Mouse (Mus musculus) embryonic facial prominence, embryonic 13.5 days (tissue): ENCODE data around the gene Mbd5. TPM values are rescaled to one million over a fixed set of nuclear protein-coding genes. Genes with fewer than 3 reads are reported as not detected.

Experiments used
- ATAC-seq: fragments of 200-750 bp; cut with Nextera tagmentation; 2 replicates; pipeline ENCODE4 v1.8.0; 2017; ENCODE audit warnings: low read depth; ENCODE audit not compliant: insufficient number of reproducible peaks, insufficient read depth, low FRiP score, low TSS enrichment
- H3K27ac ChIP-seq: fragments of 300-500 bp; sonication (generic); 2 replicates; pipeline ENCODE4 v1.5.1; 2015; ENCODE audit warnings: moderate library complexity, mild to moderate bottlenecking, inconsistent platforms
- H3K27me3 ChIP-seq: fragments of 300-500 bp; sonication (generic); 2 replicates; pipeline ENCODE4 v1.6.1; 2015; ENCODE audit warnings: mild to moderate bottlenecking, inconsistent platforms
- H3K36me3 ChIP-seq: fragments of 300-500 bp; sonication (generic); 2 replicates; pipeline ENCODE4 v1.6.1; 2015; ENCODE audit warnings: mild to moderate bottlenecking, inconsistent platforms
- H3K4me1 ChIP-seq: fragments of 300-500 bp; sonication (generic); 2 replicates; pipeline ENCODE4 v1.6.1; 2015; ENCODE audit warnings: inconsistent platforms
- H3K4me2 ChIP-seq: fragments of 300-500 bp; sonication (generic); 2 replicates; pipeline ENCODE4 v1.6.1; 2015; ENCODE audit warnings: moderate library complexity, mild to moderate bottlenecking, inconsistent platforms
- H3K4me3 ChIP-seq: fragments of 300-500 bp; sonication (generic); 2 replicates; pipeline ENCODE4 v1.5.1; 2015; ENCODE audit warnings: mild to moderate bottlenecking, inconsistent platforms
- H3K9ac ChIP-seq: fragments of 300-500 bp; sonication (generic); 2 replicates; pipeline ENCODE4 v1.6.1; 2015; ENCODE audit warnings: mild to moderate bottlenecking, inconsistent platforms
- H3K9me3 ChIP-seq: fragments of 300-500 bp; sonication (generic); 2 replicates; pipeline ENCODE4 v1.6.1; 2016; ENCODE audit warnings: inconsistent platforms
- WGBS: fragments of 180-500 bp; shearing (Covaris S2); methylation state at CpG from one replicate; pipeline ENCODE4 v1.1.7; 2015; ENCODE audit warnings: mixed read lengths; 5-methylcytosine and 5-hydroxymethylcytosine counted together
- polyA plus RNA-seq: library from polyadenylated mRNA; unstranded; fragments of >200 nt; fragmentation: Nextera tagmentation; extraction: Ambion mirVana; gene quantifications from 2 replicates; pipeline ENCODE4 v1.2.1, GENCODE M21; 2015

Gene Mbd5
- polyA plus RNA-seq, 1 experiment from 2014 or later: 33.0 TPM

- no peak overlapping the region for H3K27ac ChIP-seq
- no peak for ATAC-seq
- no peak overlapping the region for H3K4me2 ChIP-seq
- H3K9ac ChIP-seq: no peak overlapping the region
- no peaks in the 10 kb centered on the region for H3K9me3 ChIP-seq
- H3K27me3 ChIP-seq: no peaks in the 10 kb centered on the region
- no peaks in the 10 kb centered on the region for H3K36me3 ChIP-seq
- 39% methylated on average over 11 of the region's 11 CpGs for WGBS
- H3K4me1 ChIP-seq: no peaks in the 10 kb centered on the region
- no peak overlapping the region for H3K4me3 ChIP-seq
Observed at GRCm38 (mm10) chr2:49272295-49272967, 323.1 kb downstream of the Mbd5 start.

- no peak for ATAC-seq
- H3K4me1 ChIP-seq: peaks cover 3% of the 10 kb centered on the region; the same call in 1 of the 2 replicates
- H3K27me3 ChIP-seq: no peaks in the 10 kb centered on the region
- no peak overlapping the region for H3K4me3 ChIP-seq
- no peak overlapping the region for H3K4me2 ChIP-seq
- no peaks in the 10 kb centered on the region for H3K9me3 ChIP-seq
- WGBS: 92% methylated on average over 4 of the region's 4 CpGs
- H3K27ac ChIP-seq: no peak overlapping the region
- peaks cover 5% of the 10 kb centered on the region; the same call in 1 of the 2 replicates for H3K36me3 ChIP-seq
- H3K9ac ChIP-seq: no peak overlapping the region
Observed at GRCm38 (mm10) chr2:49276017-49276722, 326.9 kb downstream of the Mbd5 start.

- H3K4me3 ChIP-seq: no peak overlapping the region
- no peak for ATAC-seq
- peaks cover 5% of the 10 kb centered on the region; the same call in 1 of the 2 replicates for H3K36me3 ChIP-seq
- H3K4me1 ChIP-seq: peaks cover 3% of the 10 kb centered on the region; the same call in 1 of the 2 replicates
- H3K4me2 ChIP-seq: no peak overlapping the region
- H3K27me3 ChIP-seq: no peaks in the 10 kb centered on the region
- no peak overlapping the region for H3K27ac ChIP-seq
- no peak overlapping the region for H3K9ac ChIP-seq
- no peaks in the 10 kb centered on the region for H3K9me3 ChIP-seq
Observed at GRCm38 (mm10) chr2:49280496-49280895, 331.2 kb downstream of the Mbd5 start.

GRCm38 (mm10) chr2:49283583-49283982 is 334.3 kb downstream of the Mbd5 start:
- peaks cover 3% of the 10 kb centered on the region; the same call in 1 of the 2 replicates for H3K4me1 ChIP-seq
- H3K27me3 ChIP-seq: no peaks in the 10 kb centered on the region
- no peak for ATAC-seq
- no peak overlapping the region for H3K4me2 ChIP-seq
- H3K27ac ChIP-seq: no peak overlapping the region
- H3K36me3 ChIP-seq: peaks cover 4% of the 10 kb centered on the region; the same call in 1 of the 2 replicates
- H3K9ac ChIP-seq: no peak overlapping the region
- H3K9me3 ChIP-seq: no peaks in the 10 kb centered on the region
- no peak overlapping the region for H3K4me3 ChIP-seq

- Histone ChIP-seq H3K9me3 (no peaks in the 10 kb centered on the region), H3K4me3 (no peak overlapping the region), H3K4me2 (no peak overlapping the region), H3K27me3 (no peaks in the 10 kb centered on the region), H3K36me3 (peaks cover 5% of the 10 kb centered on the region; the same call in 1 of the 2 replicates), H3K4me1 (no peaks in the 10 kb centered on the region), H3K27ac (no peak overlapping the region), H3K9ac (no peak overlapping the region)
- 15% methylated on average over 1 of the region's 1 CpGs for WGBS
- no peak for ATAC-seq
Observed at GRCm38 (mm10) chr2:49286965-49287364, 337.7 kb downstream of the Mbd5 start.

GRCm38 (mm10) chr2:49291709-49292108 is 342.4 kb downstream of the Mbd5 start:
- H3K4me3 ChIP-seq: no peak overlapping the region
- H3K4me1 ChIP-seq: no peaks in the 10 kb centered on the region
- no peak overlapping the region for H3K9ac ChIP-seq
- no peaks in the 10 kb centered on the region for H3K27me3 ChIP-seq
- 84% methylated on average over 2 of the region's 2 CpGs for WGBS
- peaks cover 5% of the 10 kb centered on the region; the same call in 1 of the 2 replicates for H3K36me3 ChIP-seq
- H3K4me2 ChIP-seq: no peak overlapping the region
- ATAC-seq: no peak
- no peaks in the 10 kb centered on the region for H3K9me3 ChIP-seq
- H3K27ac ChIP-seq: no peak overlapping the region

- Histone ChIP-seq H3K4me1 (0 out of 2 replicates have a peak, but pooled peaks cover 4% of the 10 kb centered on the region), H3K4me3 (peak overlapping the region; percentile 40), H3K27me3 (no peaks in the 10 kb centered on the region), H3K9me3 (no peaks in the 10 kb centered on the region), H3K27ac (no peak overlapping the region), H3K9ac (0 out of 2 replicates have a peak overlapping the region, but pooled peaks have one; percentile 33), H3K4me2 (peak overlapping the region; percentile 57), H3K36me3 (no peaks in the 10 kb centered on the region)
- WGBS: 37% methylated on average over 19 of the region's 19 CpGs
- 0 out of 2 replicates have a peak, but pooled peaks have one; percentile 43 for ATAC-seq
Observed at GRCm38 (mm10) chr2:49312629-49313447, 363.5 kb downstream of the Mbd5 start.

- no peak overlapping the region for H3K27ac ChIP-seq
- ATAC-seq: no peak
- H3K4me3 ChIP-seq: no peak overlapping the region
- H3K9me3 ChIP-seq: no peaks in the 10 kb centered on the region
- H3K9ac ChIP-seq: no peak overlapping the region
- H3K4me2 ChIP-seq: no peak overlapping the region
- no peaks in the 10 kb centered on the region for H3K27me3 ChIP-seq
- no peaks in the 10 kb centered on the region for H3K4me1 ChIP-seq
- 91% methylated on average over 7 of the region's 7 CpGs for WGBS
- H3K36me3 ChIP-seq: no peaks in the 10 kb centered on the region
Observed at GRCm38 (mm10) chr2:49333594-49333993, 384.3 kb downstream of the Mbd5 start.

GRCm38 (mm10) chr2:49335267-49335666 is 386.0 kb downstream of the Mbd5 start:
- no peak overlapping the region for H3K9ac ChIP-seq
- ATAC-seq: no peak

GRCm38 (mm10) chr2:49344287-49344686 is 395.0 kb downstream of the Mbd5 start:
- H3K36me3 ChIP-seq: no peaks in the 10 kb centered on the region
- WGBS: 82% methylated on average over 2 of the region's 2 CpGs
- no peak for ATAC-seq

More at GRCm38 (mm10) chr2:49335267-49335666, 386.0 kb downstream of the Mbd5 start:
- Histone ChIP-seq H3K36me3 (no peaks in the 10 kb centered on the region), H3K4me3 (no peak overlapping the region), H3K9me3 (no peaks in the 10 kb centered on the region), H3K4me1 (no peaks in the 10 kb centered on the region), H3K4me2 (no peak overlapping the region), H3K27ac (no peak overlapping the region), H3K27me3 (no peaks in the 10 kb centered on the region)
- 88% methylated on average over 9 of the region's 9 CpGs for WGBS

GRCm38 (mm10) chr2:49345786-49346185 is 396.5 kb downstream of the Mbd5 start:
- no peaks in the 10 kb centered on the region for H3K36me3 ChIP-seq
- no peak overlapping the region for H3K4me3 ChIP-seq
- no peak for ATAC-seq
- H3K27me3 ChIP-seq: no peaks in the 10 kb centered on the region
- no peaks in the 10 kb centered on the region for H3K9me3 ChIP-seq
- no peak overlapping the region for H3K4me2 ChIP-seq
- whole genome bisulfite sequencing: 78% methylated on average over 2 of the region's 2 CpGs
- H3K27ac ChIP-seq: no peak overlapping the region
- no peak overlapping the region for H3K9ac ChIP-seq
- no peaks in the 10 kb centered on the region for H3K4me1 ChIP-seq

More at GRCm38 (mm10) chr2:49344287-49344686, 395.0 kb downstream of the Mbd5 start:
- H3K9ac ChIP-seq: no peak overlapping the region
- H3K4me2 ChIP-seq: no peak overlapping the region
- no peak overlapping the region for H3K27ac ChIP-seq
- H3K4me1 ChIP-seq: no peaks in the 10 kb centered on the region
- H3K9me3 ChIP-seq: no peaks in the 10 kb centered on the region
- no peak overlapping the region for H3K4me3 ChIP-seq
- no peaks in the 10 kb centered on the region for H3K27me3 ChIP-seq
